Mouse (Mus musculus): ENCODE measurements around the gene Aff1.

Gene Aff1

DNA sequence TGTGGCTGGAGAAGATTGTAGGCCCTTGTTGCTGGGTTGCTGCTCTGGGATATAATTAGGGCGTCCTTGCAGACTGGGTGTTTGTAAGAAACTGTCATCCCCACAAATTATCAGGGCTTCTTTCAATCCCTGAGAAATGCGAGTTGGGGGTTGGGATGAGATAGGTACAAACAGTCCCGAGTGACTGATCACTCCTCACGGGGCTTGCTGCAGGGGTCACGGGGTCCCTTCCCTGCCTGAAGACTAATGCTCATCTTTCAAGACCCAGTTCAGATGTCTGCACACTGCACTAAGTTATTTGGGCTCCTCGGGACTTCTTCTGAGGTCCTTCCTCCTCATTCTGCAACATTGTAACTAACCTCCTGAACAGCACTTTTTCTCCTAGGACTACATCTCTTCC, 79.2 kb downstream of the Aff1 start:
- no peak for DNase-seq (ENCODE audit: low read depth, low spot score)

DNA sequence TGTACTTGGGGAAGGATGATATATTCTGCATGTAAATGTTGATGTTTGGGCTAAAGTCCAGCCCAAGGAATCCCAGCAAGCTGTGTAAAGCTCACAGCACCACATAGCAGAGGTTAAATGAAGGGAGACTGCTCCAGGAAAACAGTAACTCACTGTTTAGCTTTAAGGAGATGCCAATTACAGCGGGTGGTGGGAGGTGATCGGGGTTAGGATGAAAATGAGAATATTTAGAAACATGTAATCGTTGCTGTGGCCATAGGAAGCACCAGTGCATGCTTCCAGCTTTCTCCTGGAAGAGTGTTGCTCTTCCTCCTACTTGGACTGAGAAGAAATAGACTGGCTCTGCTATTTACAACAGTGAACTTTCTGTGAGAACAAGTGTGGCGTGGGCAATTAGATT, 80.1 kb downstream of the Aff1 start:
- no peak for DNase-seq (ENCODE audit: low read depth, low spot score)

DNA sequence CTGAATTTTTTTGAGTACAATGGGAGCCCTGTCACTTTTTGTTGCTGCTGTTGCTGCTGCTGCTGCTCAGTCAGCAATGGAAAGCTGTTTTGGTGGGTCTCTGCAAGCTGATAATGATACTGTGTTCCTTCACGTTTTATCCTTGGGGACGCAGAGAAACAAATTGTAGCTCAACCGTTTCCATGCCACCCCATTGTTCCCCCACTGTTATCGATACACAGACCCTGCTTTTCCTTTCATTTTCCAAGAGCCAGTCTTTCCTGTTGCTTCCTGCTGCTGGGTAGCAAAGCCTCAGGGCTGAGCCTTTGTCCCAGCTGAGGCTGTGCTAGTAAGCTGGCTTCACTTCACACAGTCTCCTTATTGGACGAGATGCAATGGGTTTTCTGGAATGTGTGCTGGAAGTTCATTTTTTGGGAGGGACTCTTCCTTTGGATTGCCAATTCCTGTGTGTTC, 81.0 kb downstream of the Aff1 start:
- DNase-seq (ENCODE audit: low read depth, low spot score): no peak

DNA sequence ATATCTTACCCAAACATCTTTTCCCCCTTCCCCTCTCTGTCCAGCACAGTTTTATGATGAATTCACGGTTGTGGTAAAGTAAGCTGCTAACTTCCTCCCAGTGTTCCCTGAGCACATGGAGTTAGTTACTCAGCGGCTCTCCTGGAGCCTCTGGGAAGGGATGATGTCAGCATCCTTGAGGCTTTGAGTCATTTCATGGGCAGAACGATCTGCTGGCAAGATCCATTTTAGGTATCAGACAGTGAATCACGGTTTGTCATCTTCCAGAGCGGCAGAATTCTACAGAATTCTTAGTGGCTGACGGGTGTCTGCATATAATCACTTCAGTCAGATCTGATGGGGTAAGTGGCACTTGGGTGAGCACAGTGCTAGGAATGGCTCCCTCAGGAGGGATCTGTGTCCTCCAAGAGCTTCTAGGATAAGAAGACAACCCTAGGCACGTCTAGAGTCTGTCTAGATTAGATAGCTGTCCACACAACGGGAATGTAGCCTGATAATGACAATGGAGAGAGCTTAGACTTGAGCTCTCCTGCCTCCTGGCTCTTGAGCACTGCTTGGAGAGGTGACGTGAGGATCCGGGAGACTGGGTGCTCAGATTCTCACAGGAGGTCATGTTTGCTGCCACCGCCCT, 82.6 kb downstream of the Aff1 start:
- no peak for DNase-seq (ENCODE audit: low read depth, low spot score)

DNA sequence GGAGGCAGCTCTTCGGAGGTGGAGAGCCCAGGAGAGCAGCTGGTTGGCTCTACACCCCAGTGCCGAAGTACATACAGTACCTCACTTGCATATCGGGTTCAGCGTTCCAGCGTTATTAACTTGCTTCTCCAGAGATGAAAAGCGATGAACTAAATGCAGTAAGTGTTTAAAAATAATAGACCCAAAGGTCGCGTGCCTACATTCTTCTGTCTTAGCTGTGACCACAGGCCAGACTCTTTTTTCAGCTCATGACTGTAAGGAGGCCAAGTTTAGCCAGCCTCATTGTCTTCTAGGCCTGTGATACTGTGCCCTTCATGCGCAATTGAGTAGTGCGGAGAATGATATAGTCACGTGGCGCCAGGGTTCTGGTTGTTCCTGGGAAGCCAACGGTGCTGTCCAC, 83.3 kb downstream of the Aff1 start:
- no peak for DNase-seq (ENCODE audit: low read depth, low spot score)

DNA sequence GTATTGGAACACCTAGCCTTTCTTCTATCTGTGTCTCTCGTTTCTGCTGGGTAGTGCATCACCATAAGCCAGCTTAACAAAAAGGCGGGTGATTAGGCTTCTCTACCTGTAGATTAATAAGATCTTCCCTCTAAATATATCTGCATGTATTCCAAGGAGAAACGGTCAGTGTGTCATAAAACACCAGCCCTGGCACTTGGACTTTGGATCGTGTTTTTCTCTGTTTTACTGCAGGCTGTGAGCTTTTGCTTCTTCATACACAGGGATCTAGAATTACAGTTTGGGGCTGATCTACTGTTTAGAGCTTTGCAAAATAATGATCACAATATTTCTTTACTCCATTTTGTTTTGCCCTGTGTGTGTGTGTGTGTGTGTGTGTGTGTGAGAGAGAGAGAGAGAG, 84.7 kb downstream of the Aff1 start:
- no peak for DNase-seq (ENCODE audit: low read depth, low spot score)

DNA sequence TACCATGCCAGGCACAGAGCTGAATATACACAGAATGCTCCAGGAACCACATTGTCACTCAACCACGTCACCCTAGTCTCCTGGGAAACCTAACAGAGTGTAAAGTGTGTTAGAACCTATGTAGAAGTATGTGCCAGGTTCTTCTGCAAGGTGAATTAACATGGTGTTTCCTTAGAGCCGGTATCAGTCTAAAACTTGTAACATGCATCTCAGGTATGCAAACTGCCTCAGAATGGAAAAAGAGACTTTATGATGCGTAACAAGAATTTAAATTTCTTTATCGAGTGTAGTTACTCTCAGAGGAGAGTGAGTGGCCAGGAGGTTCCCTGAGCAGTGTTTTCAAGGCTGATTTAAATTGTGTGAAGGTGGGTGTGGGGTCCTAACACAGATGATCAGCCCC, 85.3 kb downstream of the Aff1 start:
- DNase-seq (ENCODE audit: low read depth, low spot score): peak; percentile 8

DNA sequence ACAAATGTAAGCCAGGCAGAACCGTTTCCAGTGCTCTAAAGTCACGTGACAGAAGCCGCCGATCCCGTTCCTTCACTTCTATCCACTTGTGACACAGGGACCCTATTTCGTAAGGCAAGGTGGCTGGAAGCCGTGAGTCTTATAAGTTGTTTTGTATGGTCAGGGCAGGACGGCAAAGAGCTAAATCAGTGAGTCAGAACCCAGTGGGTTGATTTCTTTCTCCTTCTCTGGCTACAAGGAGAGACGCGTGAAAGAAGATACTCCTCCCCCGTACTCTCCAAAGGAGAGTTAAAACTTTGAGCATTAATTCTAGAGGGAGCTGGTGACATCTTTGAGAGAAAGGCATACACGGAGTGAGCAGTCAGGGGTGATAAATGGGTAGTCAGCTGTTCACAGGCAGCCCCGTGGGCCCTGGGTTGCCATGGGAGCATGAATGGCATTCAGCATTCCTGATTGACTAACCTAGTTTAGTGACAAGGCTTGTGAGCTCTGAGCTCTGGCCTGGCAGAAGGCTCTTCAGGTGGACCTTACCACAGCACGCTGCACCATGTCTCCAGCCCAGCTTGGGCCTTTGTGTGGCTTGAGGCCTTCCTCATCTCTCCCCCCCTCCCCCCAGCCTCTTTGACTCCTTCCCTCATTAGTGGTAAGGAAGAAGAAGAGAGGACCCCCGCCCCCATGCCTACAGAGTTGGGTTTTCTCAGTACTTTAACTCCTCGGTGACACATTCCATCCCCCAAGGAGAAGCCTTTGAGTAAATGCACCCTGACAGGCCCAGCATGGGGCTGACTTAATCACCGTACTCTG, 86.3 kb downstream of the Aff1 start:
- no peak for DNase-seq (ENCODE audit: low read depth, low spot score)

DNA sequence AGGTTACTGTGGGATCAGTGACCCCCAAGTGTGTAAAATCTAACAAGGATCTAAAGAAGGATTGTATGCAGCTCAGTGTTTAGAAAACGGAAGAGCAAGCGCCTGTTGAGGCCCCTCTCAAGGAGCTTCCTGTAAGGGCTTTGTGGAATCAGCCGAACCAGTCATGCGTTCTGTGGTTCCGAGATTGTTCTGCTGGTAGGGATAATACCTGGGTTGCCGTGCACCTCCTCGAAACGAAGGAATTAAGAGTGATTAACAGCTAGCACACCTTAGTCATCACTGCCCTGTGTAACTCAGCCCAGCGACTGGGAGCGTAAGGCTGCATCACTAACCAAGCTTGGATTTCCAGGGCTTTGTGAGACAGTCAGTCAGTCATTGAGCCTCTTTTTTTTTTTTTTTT, 87.7 kb downstream of the Aff1 start:
- DNase-seq (ENCODE audit: low read depth, low spot score): no peak

DNA sequence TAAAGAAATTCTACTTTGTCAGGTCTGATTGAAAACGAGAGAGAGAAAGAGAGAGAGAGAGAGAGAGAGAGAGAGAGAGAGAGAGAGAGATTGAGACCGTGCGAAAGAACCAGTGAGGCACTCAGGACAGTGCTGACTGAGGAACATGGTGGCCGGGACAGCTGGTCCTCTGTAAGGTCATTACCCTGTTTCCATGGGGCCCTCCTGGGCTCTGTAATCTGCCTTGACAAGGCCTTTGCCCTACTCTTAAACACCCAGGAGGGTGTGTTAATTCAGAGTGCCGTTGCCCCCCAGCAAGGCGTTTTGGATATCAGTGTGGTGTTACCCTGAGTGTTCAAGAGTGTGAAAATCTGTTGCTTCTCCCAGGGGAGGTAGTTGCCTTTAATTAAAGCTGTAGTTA, 88.1 kb downstream of the Aff1 start:
- DNase-seq (ENCODE audit: low read depth, low spot score): no peak

DNA sequence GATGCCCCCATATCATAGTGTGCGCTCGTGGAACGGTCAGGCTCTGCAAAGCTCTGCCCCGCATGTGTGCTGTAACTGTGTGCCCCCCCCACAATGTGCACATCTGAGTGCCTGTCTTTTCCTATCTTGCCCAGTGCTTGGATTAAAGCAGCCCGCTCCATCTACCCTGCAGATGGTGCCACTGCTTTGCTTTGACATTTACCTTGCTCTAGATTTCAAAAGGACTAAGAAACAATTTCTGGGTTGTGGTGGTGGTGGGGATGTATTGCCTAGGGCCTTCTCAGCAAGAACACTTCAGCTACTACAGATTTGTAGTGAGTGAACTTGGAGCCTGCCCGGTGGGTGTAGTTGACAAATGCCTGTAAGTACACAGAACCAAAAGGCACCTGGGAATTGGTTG, 88.7 kb downstream of the Aff1 start:
- no peak for DNase-seq (ENCODE audit: low read depth, low spot score)

DNA sequence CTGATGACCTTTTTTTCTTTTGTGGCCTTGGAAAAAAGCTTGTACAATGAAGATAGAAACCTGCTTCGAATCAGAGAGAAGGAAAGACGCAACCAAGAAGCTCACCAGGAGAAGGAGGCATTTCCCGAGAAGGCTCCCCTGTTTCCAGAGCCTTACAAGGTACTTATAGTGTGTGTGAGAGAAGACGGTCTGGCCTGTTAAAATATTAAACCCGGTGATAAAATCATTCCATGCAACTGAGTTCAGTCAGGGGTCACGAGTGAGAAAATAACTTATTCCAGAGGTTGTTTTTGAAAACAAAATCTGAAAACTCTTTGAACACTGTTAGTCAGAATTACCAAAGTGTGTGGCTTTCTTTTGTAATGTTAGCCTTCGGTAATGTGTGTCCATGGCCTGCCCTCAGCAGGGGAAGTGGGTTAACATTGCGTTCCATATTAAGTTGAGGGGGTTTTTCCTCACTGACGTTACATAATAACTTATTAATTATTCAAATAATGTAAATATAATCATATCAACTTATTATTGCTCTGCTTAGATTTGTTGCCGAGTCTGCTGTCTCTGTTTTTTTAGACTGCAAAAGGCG, 91.0 kb downstream of the Aff1 start:
- no peak for DNase-seq (ENCODE audit: low read depth, low spot score)

DNA sequence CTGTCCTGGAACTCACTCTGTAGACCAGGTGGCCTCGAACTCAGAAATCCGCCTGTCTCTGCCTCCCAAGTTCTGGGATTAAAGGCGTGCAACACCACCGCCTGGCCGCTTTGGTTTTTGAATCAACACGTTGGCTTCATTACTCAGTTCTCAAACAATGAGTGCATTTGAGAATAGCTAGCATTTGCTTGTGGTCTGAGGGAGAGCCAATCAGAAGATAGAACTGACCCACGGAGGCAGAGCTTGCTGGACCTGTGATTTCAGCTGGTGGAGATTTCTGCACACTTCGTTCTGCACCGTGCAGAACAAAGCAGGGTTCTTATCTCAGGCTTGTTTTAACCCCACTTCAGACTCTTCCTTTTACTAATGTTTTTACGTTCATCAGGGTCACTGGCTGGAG, 93.9 kb downstream of the Aff1 start:
- no peak for DNase-seq (ENCODE audit: low read depth, low spot score)

DNA sequence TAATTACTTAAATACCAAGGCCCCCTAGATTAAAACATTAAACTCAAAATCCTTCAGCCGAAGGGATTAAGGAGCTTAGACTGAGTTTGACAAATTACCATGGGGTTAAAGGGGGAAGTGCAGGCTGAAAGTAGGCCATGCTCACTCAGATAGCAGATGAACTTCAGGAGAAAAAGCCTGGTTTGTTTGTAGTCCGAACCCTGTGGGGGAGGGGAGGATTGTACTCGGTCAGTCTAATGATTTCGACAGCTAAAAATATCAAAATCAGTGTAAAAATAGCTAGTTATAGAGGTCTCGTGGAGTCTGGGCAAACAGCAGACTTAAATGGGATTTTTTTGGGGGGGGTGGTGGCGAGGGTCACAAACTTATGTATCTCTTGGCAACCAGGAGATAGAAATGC, 96.3 kb downstream of the Aff1 start:
- no peak for DNase-seq (ENCODE audit: low read depth, low spot score)

DNA sequence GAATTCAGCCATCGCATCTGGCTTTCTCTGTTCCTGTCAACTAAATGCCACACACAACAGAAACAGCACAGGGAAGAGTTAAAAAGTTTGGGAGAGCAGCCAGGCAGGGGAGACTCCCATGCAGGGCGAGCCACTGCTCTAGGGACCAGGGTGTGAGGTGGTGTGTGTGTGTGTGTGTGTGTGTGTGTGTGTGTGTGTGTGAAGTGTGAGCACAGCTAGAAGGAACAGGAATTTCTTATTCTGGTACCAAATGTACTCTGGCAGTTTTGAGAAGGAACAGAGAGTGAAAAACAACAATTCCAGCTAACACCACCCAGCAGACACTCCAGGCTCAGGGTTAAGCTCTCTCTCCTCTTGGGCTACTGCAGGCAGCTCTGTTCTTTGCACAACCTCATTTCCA, 96.8 kb downstream of the Aff1 start:
- no peak for DNase-seq (ENCODE audit: low read depth, low spot score)

DNA sequence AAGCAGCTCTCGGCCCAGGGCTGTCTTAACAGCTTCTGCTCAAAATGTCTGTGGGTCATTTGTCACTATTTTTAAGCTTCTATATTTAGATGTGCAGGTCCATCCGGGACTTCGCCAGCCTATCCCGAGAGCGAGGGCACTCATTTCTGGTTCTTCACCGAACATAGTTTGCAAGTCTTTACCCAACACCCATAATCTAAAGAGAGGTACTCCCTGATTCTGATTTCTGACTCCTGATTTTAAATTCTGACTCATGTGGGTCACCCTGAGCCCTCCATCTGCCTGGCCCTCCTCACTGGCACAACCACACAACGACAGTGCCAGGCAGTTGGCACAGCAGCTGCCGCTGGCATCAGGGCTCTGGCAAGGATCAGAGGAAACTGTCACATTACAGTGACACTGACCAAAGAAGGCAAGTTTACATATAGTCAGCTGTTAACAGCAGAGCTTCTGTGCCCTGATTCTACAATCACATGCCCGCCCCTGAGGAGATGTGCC, 97.5 kb downstream of the Aff1 start:
- no peak for DNase-seq (ENCODE audit: low read depth, low spot score)

DNA sequence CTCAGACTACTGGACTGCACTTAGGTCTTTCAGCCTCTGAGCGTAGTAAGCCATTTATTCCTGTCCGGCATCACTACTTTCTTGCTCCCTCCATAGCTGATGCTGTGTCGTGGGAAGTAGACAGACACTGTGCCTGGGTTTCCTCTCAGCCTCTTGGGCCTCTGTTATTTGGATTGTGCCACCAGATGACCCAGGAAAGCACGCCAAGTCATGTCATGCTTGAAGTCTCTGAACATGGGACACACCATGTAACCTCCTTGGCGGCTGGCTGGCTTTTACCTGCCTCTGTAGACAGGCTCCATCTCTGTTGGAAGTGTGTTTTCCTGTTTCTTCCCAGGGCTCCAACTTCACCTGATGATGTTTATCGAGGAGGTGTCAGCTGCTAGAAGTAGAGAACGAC, 99.6 kb downstream of the Aff1 start:
- no peak for DNase-seq (ENCODE audit: low read depth, low spot score)

DNA sequence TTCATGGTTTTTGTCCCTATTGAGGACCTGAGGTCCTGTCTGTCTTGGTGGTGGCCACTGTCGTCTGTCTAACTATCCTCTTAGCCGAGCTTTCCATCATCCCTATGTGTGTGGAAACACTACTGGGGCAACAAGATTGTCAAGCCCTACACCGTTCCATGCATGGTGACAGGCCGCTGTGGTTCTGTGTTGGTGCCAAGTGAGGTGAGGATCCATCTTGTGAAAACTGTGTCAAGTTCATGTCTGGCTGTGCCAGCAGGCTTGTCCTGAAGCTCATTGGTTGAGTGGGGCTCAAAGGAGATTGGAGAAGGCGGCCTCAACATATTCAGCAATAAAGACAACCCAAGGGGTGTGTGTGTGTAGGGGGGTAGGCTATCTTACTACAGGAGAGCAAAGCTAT, 102.9 kb downstream of the Aff1 start:
- DNase-seq (ENCODE audit: low read depth, low spot score): no peak

DNA sequence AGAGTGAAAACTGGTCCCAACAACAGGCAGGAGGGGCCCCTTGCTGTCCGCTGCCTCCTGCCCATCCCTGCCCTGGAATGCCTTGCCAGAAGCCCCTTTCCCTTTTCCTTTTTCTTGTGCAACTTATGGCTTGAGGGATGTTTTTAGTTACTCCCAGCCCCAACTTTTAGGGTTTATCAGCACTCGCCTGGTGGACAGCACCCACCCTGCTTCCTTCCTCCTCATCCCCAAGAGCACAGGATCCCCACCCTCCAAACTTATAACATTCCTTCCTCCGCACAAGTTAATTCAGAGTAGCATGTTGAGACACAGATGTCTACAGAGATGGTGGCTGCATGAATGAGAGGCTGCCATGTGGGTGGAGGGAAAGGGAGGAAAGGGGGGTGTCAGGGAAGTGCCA, 103.9 kb downstream of the Aff1 start:
- no peak for DNase-seq (ENCODE audit: low read depth, low spot score)

DNA sequence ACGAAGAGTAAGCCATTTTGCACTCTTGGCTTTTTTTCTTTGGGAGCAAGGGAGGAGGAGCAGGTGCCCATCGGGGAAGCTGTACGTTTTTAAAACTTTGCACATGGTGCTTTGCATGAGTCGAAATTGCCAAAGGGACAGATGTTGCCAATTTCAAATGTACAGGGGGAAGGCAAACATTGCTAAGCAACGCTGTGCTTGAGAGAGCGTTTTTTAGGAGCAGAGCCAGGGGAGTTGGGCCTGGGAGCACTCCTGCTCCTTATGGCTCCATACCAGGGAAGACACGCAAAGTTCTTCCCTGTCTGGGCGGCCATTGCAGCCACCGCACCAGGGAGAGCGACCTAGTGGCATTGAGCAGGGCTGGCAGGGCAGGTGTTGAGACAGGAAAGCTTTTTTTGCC, 105.6 kb downstream of the Aff1 start:
- no peak for DNase-seq (ENCODE audit: low read depth, low spot score)

DNA sequence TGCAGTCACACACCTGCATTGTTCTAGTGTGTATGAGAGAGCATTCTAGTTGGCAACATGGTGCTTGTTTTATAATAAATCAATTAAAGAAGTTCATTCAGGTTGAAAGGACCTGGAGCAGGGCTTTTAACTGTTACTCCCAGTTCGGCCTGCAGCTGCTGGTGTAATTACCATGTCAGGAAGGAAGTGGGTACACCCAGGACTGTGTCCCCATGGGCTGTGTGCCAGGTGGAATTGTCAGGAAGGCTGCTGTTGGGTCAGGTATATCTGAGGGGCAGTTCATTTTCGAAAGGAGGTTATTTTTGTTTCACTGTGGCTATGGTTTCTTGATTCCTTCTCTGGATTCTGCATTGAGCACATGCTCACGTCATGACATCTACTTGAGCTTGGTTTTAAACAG, 107.3 kb downstream of the Aff1 start:
- DNase-seq (ENCODE audit: low read depth, low spot score): no peak

DNA sequence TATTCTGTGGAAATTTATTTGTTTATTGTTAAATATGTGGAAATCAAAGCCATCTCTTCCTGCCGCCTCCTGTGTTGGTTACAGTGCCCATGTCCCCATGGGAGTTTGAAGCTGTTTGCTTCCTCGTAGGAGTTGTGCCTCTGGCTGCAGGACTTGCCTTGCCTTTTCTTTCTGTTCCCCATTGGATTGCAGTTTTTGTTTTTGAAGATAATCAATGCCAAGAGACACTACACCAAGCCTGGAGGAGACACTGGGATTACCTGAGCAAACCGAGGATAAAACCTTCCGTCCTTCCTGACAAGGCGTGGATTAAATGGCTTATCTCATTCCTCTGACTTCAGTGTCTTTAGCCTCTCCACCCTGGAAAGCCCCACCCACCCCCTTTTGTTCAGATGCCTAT, 107.8 kb downstream of the Aff1 start:
- DNase-seq (ENCODE audit: low read depth, low spot score): no peak

DNA sequence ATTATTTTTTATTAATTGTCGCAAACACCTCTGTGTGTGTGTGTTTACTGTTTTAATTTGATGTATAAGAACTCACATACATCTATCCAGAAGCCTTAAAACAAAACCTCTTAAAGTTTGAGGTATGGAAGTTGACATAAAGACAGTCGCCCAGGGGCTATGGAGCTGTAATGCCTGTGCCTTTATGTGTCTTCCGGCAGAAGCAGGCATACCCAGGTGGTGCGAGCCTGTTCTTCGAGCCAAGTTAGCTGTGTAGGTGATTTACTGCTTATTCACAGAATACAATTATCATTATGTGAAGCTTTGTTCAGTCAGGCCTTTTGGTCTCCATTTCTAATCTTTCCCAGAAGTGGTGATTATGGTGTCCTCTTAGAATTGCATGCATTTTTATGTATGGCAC, 111.2 kb downstream of the Aff1 start:
- DNase-seq (ENCODE audit: low read depth, low spot score): no peak
